Mouse (Mus musculus) thymus, postnatal 36 days (tissue): Measurements from ENCODE around the gene Tal1.

ENCODE experiments used
- DNase-seq, 2 experiments: peaks; one replicate each; pipeline ENCODE4 v3.0.0; 2022; ENCODE audit warnings: mixed read lengths in 2 of 2

Gene Tal1

GRCm38 (mm10) chr4:115121162-115121561 is 64.9 kb downstream of the Tal1 start:
- DNase-seq, result no peak
